Mouse (Mus musculus) lung, embryonic 16.5 days (tissue): ENCODE data around the gene Slc17a7. TPM values are rescaled to one million over a fixed set of nuclear protein-coding genes. Genes with fewer than 3 reads are reported as not detected.
"Not testable (repeated sequence)": the region's sequence is repeated elsewhere in the genome, so short reads cannot be mapped to it uniquely, and the experiment has no call there.

Experiments used
- ATAC-seq: fragments of 200-750 bp; cut with Nextera tagmentation; 2 replicates; pipeline ENCODE4 v1.8.0; 2017; ENCODE audit warnings: low read depth, mild to moderate bottlenecking, moderate library complexity
- H3K27ac ChIP-seq: fragments of 300-500 bp; sonication (generic); 2 replicates; pipeline ENCODE4 v1.5.1; 2014; ENCODE audit warnings: mild to moderate bottlenecking, control low read depth, low read length
- H3K27me3 ChIP-seq: fragments of 300-500 bp; sonication (generic); 2 replicates; pipeline ENCODE4 v1.6.1; 2014; ENCODE audit warnings: low read depth, low read length, mixed read lengths; ENCODE audit not compliant: control insufficient read depth, insufficient read depth
- H3K36me3 ChIP-seq: fragments of 300-500 bp; sonication (generic); 2 replicates; pipeline ENCODE4 v1.6.1; 2014; ENCODE audit warnings: low read length; ENCODE audit not compliant: control insufficient read depth, insufficient read depth
- H3K4me1 ChIP-seq: fragments of 300-500 bp; sonication (generic); replicated peaks from 2 replicates; pipeline ENCODE4 v1.6.1; 2014; ENCODE audit warnings: low read length, mixed read lengths; ENCODE audit not compliant: control insufficient read depth, insufficient read depth
- H3K4me2 ChIP-seq: fragments of 300-500 bp; sonication (generic); 2 replicates; pipeline ENCODE4 v1.6.1; 2014; ENCODE audit warnings: low read depth, low read length, control low read depth
- H3K4me3 ChIP-seq: fragments of 300-500 bp; sonication (generic); 2 replicates; pipeline ENCODE4 v1.5.1; 2014; ENCODE audit warnings: mild to moderate bottlenecking, low read length, control low read depth
- H3K9ac ChIP-seq: fragments of 300-500 bp; sonication (generic); 2 replicates; pipeline ENCODE4 v1.6.1; 2014; ENCODE audit warnings: low read length, control low read depth
- H3K9me3 ChIP-seq: fragments of 300-500 bp; sonication (generic); 2 replicates; pipeline ENCODE4 v1.6.1; 2016; ENCODE audit warnings: low read length; ENCODE audit not compliant: control insufficient read depth
- WGBS: fragments of 180-500 bp; shearing (Covaris S2); extraction: QIAGEN DNeasy Blood & Tissue Kit; methylation state at CpG from one replicate; pipeline ENCODE4 v1.1.7; 2014; 5-methylcytosine and 5-hydroxymethylcytosine counted together
- polyA plus RNA-seq: library from polyadenylated mRNA; unstranded; fragments of >200 nt; fragmentation: Nextera tagmentation; extraction: Ambion mirVana; gene quantifications from 2 replicates; pipeline ENCODE4 v1.2.1, GENCODE M21; 2015

Gene Slc17a7
- polyA plus RNA-seq, 1 experiment from 2014 or later, result 0.99 TPM

DNA sequence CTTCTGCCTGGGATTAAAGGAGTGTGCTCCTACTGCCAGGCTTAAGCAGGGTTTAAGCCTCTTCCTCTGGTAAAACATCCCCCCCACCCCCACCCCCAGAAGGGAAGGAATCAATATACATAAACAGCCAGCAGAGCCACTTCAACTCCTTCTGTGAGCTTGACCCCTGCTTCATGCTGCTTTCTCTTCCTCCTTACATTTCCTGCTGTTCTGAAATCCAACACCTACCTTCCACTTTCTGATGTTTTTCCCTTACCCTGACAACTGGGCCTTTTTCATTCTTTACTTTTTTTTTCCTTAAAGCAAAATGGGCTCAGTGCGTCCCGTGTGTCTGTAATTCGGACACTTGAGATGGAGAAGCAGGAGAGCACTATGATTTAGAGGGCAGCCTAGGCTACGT, 13.4 kb upstream of the Slc17a7 start:
- ATAC-seq, result no peak
- H3K36me3 ChIP-seq, result 0 out of 2 replicates have a peak, but pooled peaks cover 2% of the 10 kb centered on the region
- H3K27ac ChIP-seq, result peak overlapping the region; percentile 77
- no peaks in the 10 kb centered on the region for H3K9me3 ChIP-seq
- no peaks in the 10 kb centered on the region for H3K27me3 ChIP-seq
- H3K9ac ChIP-seq, result no peak overlapping the region
- 48% methylated on average over 4 of the region's 4 CpGs for WGBS
- peaks cover 25% of the 10 kb centered on the region for H3K4me1 ChIP-seq
- H3K4me3 ChIP-seq, result no peak overlapping the region
- H3K4me2 ChIP-seq, result no peak overlapping the region

DNA sequence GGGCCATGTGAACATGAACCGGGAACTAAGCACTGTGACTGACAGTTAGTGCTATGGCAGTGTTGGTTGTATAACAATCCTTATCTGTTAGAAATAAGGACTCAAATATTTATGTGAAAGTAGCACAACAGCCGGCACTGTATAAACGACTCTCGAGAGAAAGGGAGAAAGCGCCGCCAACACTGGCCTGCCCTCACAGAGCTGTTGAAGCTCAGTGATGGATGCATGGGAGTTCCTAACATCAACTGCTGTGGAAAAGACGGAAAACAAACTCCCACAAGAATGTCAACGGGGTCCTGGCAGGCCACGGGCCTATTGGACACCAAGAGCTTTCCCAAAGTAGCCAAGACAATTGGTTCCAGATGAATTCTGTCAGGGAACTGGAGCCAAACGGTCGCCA, 12.4 kb upstream of the Slc17a7 start:
- H3K4me1 ChIP-seq, result peaks cover 27% of the 10 kb centered on the region
- no peaks in the 10 kb centered on the region for H3K36me3 ChIP-seq
- no peak overlapping the region for H3K4me2 ChIP-seq
- ATAC-seq, result peak; percentile 13; the same call in 1 of the 2 replicates
- H3K9ac ChIP-seq, result no peak overlapping the region
- H3K27ac ChIP-seq, result peak overlapping the region; percentile 77
- 24% methylated on average over 11 of the region's 11 CpGs for WGBS
- H3K9me3 ChIP-seq, result no peaks in the 10 kb centered on the region
- H3K4me3 ChIP-seq, result no peak overlapping the region
- H3K27me3 ChIP-seq, result no peaks in the 10 kb centered on the region

DNA sequence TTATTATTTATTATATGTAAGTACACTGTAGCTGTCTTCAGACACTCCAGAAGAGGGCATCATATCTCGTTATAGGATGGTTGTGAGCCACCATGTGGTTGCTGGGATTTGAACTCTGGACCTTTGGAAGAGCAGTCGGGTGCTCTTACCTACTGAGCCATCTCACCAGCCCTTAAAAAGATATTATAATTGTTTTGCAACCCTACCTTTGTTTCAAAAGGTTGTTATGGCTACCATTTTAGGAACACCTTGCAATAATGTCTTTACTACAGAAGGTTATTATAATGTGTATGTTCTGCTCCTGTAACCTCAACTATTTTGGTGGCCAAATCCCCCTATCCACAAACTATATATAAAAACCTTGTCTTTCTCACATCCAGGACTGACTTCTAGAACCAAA, 10.7 kb upstream of the Slc17a7 start:
- Histone ChIP-seq H3K4me1 (peaks cover 27% of the 10 kb centered on the region), H3K4me2 (peak overlapping the region; percentile 89; the same call in 1 of the 2 replicates), H3K9ac (peak overlapping the region; percentile 95)
- H3K4me3 ChIP-seq, ATAC-seq, H3K27me3 ChIP-seq, H3K9me3 ChIP-seq, H3K36me3 ChIP-seq, H3K27ac ChIP-seq: not testable (repeated sequence)
- whole genome bisulfite sequencing, result 78% methylated on average over 2 of the region's 2 CpGs

DNA sequence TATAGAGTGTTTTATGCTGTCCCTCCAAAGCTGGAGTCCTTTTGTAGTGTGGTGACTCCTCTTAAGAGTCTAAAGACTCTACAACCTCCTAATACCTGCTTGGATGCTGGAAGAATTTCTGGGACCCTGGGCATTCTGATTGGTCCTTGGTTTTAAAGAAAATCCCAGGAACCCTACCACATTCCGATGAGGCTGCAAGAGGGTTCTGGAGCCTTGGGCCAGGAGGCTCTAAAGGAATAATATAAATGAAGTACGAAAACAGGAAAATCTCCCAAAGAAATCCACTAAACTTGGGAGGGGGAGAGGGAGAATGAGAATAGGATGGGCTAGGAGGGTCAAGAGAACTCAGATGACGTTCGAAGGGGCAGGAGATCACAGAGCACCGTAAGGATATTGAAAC, 10.2 kb upstream of the Slc17a7 start:
- peak overlapping the region; percentile 99 for H3K27ac ChIP-seq
- WGBS, result 3% methylated on average over 5 of the region's 5 CpGs
- no peak for ATAC-seq
- H3K4me3 ChIP-seq, result peak overlapping the region; percentile 81
- no peaks in the 10 kb centered on the region for H3K27me3 ChIP-seq
- peaks cover 27% of the 10 kb centered on the region for H3K4me1 ChIP-seq
- no peaks in the 10 kb centered on the region for H3K36me3 ChIP-seq
- H3K4me2 ChIP-seq, result peak overlapping the region; percentile 89
- no peaks in the 10 kb centered on the region for H3K9me3 ChIP-seq
- H3K9ac ChIP-seq, result peak overlapping the region; percentile 95

DNA sequence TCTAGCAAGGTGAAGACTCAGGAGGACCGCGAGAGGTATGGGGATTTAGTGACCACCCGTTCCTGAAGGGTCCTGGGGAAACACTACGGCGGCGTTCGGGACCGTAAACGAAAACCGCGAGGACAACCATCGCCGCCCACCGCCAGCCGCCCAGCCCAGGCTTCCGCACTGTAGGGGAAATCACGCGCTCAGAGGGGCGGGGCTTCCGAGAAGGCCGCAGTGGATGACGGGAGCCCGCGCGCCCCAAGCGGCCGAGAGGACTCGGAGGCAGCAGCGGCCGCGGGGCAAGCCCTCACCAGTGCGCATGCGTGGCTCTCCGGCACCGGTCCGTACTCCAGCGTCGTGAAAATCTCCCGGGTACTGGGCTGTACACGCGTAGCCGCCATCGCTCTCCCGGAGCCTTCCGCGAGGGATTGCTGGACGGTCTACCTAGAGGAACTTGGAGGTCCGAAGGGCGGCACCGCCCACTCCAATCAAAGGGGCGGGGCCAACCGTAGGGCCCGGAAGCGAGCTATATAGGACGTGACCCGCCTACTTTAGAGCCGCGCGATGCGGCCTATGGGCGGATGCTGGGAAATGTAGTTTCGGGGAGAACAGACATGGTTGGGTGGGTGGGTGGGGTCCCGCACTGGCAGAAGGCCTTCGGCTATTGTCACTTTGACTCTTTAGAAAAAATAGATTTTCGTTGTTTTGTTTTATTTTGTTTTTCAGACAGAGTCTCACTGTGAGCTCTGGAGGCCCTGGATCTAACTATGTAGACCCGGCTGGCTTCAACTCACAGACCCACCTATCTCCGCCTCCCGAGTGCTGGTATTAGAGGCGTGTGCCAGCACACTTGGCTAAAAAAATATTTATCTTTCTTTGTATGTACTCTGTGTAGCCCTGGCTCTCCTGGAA, 9.4 kb upstream of the Slc17a7 start, which contains the start of the genes Pih1d1 and Aldh16a1:
TSS of gene Pih1d1 (plus strand) at position 208 of the 897 bp plus-strand sequence.
TSS of gene Aldh16a1 (minus strand) at position 489 of the 897 bp plus-strand sequence.
- Histone ChIP-seq H3K4me3 (peak within 1 kb of the TSS; percentile 81), H3K4me1 (peaks cover 27% of the 10 kb centered on the region), H3K9me3 (no peaks in the 10 kb centered on the region), H3K27me3 (no peaks in the 10 kb centered on the region), H3K4me2 (peak within 1 kb of the TSS; percentile 89), H3K9ac (peak within 1 kb of the TSS; percentile 95), H3K36me3 (peaks cover 2% of the 10 kb centered on the region; the same call in 1 of the 2 replicates), H3K27ac (peak within 1 kb of the TSS; percentile 99)
- peak; percentile 95 for ATAC-seq
- WGBS, result 2% methylated on average over 69 of the region's 69 CpGs

DNA sequence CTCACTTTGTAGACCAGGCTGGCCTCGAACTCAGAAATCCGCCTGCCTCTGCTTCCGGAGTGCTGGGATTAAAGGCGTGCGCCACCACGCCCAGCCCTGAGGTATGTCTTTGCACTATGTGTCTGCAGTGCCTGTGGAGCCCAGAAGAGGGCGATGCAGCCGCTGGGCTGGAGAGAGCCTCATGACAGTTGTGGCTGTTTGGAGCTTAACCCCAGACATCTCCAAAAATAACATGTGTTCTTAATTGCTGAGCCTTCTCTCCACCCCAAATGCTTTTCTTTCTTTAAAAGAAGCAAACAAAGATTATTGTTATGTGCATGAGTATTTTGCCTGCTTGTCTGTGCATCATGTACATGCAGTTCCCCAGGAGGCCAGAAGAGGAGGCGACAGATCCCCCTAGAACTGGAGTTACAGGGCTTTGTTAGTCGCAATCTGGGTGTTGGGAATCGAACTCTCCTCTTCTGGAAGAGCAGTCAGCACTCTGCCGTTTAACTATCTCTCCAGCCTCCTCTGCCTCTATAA, 8.7 kb upstream of the Slc17a7 start:
- WGBS, result 72% methylated on average over 12 of the region's 12 CpGs
- H3K27me3 ChIP-seq, result no peaks in the 10 kb centered on the region
- no peaks in the 10 kb centered on the region for H3K9me3 ChIP-seq
- peaks cover 9% of the 10 kb centered on the region; the same call in 1 of the 2 replicates for H3K36me3 ChIP-seq
- peak overlapping the region; percentile 36; the same call in 1 of the 2 replicates for H3K27ac ChIP-seq
- H3K4me3 ChIP-seq, result peak overlapping the region; percentile 81
- ATAC-seq, result peak; percentile 7
- H3K9ac ChIP-seq, result peak overlapping the region; percentile 95
- peak overlapping the region; percentile 89 for H3K4me2 ChIP-seq
- H3K4me1 ChIP-seq, result peaks cover 25% of the 10 kb centered on the region

DNA sequence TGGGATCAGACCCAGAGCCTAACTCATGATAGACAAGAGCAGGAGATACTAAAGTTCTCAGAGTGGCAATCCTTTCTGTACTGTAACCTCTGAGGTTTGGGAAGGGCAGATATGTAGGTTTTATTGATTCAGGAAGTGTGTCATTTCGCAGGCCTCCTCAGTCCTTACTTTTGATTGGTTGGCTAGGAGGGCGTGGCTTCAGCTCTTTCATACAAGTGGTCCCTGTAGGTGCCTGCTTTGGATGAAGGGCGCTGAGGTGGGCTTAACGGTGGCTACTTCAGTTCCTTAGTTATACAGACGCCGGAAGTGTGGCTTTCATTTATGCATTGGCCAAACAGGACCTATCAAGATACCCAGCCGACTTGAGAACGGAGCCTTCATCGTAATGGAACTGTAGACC, 8.2 kb upstream of the Slc17a7 start:
- Histone ChIP-seq H3K27ac (no peak overlapping the region), H3K4me3 (no peak overlapping the region), H3K4me1 (peaks cover 22% of the 10 kb centered on the region), H3K9ac (0 out of 2 replicates have a peak overlapping the region, but pooled peaks have one; percentile 95), H3K36me3 (peaks cover 9% of the 10 kb centered on the region; the same call in 1 of the 2 replicates), H3K27me3 (no peaks in the 10 kb centered on the region), H3K9me3 (no peaks in the 10 kb centered on the region), H3K4me2 (peak overlapping the region; percentile 89)
- ATAC-seq, result no peak
- WGBS, result 84% methylated on average over 9 of the region's 9 CpGs

DNA sequence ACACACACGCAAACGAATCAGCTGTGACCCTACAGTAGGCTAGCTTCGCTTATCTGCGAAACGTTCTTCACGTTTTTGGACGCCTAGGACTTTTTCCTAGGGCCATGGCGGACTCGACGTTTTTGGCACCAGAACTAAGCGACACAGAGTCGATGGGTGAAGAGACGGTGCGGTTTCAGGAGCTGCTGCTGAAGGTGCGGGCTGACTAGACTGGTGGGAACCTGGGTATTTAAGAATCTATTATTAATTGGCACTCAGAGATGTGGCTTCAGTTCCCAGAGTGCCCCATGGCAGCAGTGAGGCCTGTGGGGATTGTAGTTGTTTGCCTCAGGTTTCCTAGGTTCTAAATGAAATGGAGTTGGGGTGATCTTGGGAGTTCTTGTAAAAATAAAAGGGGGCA, 7.5 kb upstream of the Slc17a7 start:
- Histone ChIP-seq H3K9ac (no peak overlapping the region), H3K27me3 (no peaks in the 10 kb centered on the region), H3K9me3 (no peaks in the 10 kb centered on the region), H3K4me2 (no peak overlapping the region), H3K4me3 (no peak overlapping the region), H3K4me1 (peaks cover 17% of the 10 kb centered on the region), H3K36me3 (peaks cover 9% of the 10 kb centered on the region; the same call in 1 of the 2 replicates), H3K27ac (no peak overlapping the region)
- no peak for ATAC-seq
- WGBS, result 91% methylated on average over 15 of the region's 15 CpGs

DNA sequence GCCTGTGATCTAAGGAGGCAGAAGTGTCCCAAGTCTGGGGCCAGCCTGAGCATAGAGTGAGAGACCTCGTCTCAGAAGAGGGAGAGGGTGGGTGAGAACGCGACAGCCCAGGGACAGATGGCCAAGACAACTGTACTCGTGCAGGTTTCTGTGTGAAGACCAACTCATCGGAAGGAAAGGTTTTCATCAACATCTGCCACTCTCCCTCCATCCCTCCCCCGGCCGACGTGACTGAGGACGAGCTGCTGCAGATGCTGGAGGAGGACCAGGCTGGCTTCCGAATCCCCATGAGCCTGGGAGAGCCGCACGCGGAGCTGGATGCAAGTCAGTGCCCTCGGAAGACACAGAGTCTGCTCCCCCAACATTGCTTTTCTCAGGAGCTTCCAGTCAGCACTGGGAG, 6.3 kb upstream of the Slc17a7 start:
- Histone ChIP-seq H3K36me3 (peaks cover 9% of the 10 kb centered on the region; the same call in 1 of the 2 replicates), H3K27ac (no peak overlapping the region), H3K4me3 (no peak overlapping the region), H3K27me3 (peaks cover 1% of the 10 kb centered on the region), H3K9me3 (no peaks in the 10 kb centered on the region), H3K4me2 (no peak overlapping the region), H3K4me1 (peaks cover 17% of the 10 kb centered on the region), H3K9ac (no peak overlapping the region)
- 79% methylated on average over 14 of the region's 14 CpGs for WGBS
- ATAC-seq, result no peak
